Mouse (Mus musculus) embryonic facial prominence, embryonic 15.5 days (tissue): Measurements from ENCODE around the gene Atxn7l3b. TPM values are rescaled to one million over a fixed set of nuclear protein-coding genes. Genes with fewer than 3 reads are reported as not detected.

Experiments used
- ATAC-seq: fragments of 200-750 bp; cut with Nextera tagmentation; 2 replicates; pipeline ENCODE4 v1.8.0; 2017; ENCODE audit warnings: low read depth, moderate TSS enrichment; ENCODE audit not compliant: insufficient number of reproducible peaks, low FRiP score, low TSS enrichment
- H3K27ac ChIP-seq: fragments of 300-500 bp; sonication (generic); replicated peaks from 2 replicates; pipeline ENCODE4 v1.5.1; 2015; ENCODE audit warnings: mild to moderate bottlenecking, inconsistent platforms
- H3K27me3 ChIP-seq: fragments of 300-500 bp; sonication (generic); 2 replicates; pipeline ENCODE4 v1.6.1; 2015; ENCODE audit warnings: inconsistent platforms
- H3K36me3 ChIP-seq: fragments of 300-500 bp; sonication (generic); 2 replicates; pipeline ENCODE4 v1.6.1; 2015; ENCODE audit warnings: mild to moderate bottlenecking, inconsistent platforms
- H3K4me1 ChIP-seq: fragments of 300-500 bp; sonication (generic); 2 replicates; pipeline ENCODE4 v1.6.1; 2015; ENCODE audit warnings: inconsistent platforms
- H3K4me2 ChIP-seq: fragments of 300-500 bp; sonication (generic); replicated peaks from 2 replicates; pipeline ENCODE4 v1.6.1; 2015; ENCODE audit warnings: mild to moderate bottlenecking, inconsistent platforms
- H3K4me3 ChIP-seq: fragments of 300-500 bp; sonication (generic); replicated peaks from 2 replicates; pipeline ENCODE4 v1.5.1; 2015; ENCODE audit warnings: mild to moderate bottlenecking, inconsistent platforms
- H3K9ac ChIP-seq: fragments of 300-500 bp; sonication (generic); 2 replicates; pipeline ENCODE4 v1.6.1; 2015; ENCODE audit warnings: inconsistent platforms
- H3K9me3 ChIP-seq: fragments of 300-500 bp; sonication (generic); replicated peaks from 2 replicates; pipeline ENCODE4 v1.6.1; 2016; ENCODE audit warnings: inconsistent platforms
- WGBS: fragments of 180-500 bp; shearing (Covaris S2); methylation state at CpG from one replicate; pipeline ENCODE4 v1.1.7; 2015; 5-methylcytosine and 5-hydroxymethylcytosine counted together
- polyA plus RNA-seq: library from polyadenylated mRNA; unstranded; fragments of >200 nt; fragmentation: Nextera tagmentation; extraction: Ambion mirVana; gene quantifications from 2 replicates; pipeline ENCODE4 v1.2.1, GENCODE M21; 2015

Gene Atxn7l3b
- polyA plus RNA-seq, 1 experiment from 2014 or later = 221 TPM

DNA sequence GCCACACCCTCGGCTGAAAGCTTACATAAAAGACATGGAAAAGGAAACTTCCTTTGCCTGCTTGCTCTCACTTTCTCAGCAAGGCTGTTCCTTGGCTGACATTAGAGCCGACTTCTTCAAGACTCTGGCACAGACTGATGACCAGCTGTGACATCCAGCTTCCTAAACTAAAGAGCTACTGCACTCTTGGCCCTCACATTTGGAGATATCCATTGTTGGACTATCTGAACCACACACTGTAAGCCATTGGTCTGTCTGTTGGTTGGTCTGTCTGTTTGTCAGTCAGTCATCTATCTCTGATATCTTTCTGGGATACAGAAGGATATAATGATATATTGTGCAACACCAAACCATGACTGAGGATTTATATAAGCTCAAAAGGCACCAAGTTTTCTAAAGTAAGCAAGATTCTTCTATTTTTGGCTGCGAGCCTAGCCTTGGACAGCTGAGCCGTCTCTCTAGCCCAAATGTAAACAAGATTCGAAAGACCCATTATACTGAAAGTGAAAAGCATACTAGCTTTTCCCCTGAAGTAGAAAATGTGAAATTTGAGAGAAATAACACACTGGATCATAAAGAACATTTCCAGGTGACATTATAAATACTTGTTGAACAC, 12.1 kb downstream of the Atxn7l3b start:
- no peak for ATAC-seq
- Histone ChIP-seq H3K36me3 (no peaks in the 10 kb centered on the region), H3K4me3 (no peak overlapping the region), H3K27me3 (no peaks in the 10 kb centered on the region), H3K27ac (no peak overlapping the region), H3K4me2 (no peak overlapping the region), H3K9me3 (no peaks in the 10 kb centered on the region), H3K9ac (no peak overlapping the region), H3K4me1 (no peaks in the 10 kb centered on the region)
- WGBS = 61% methylated on average over 5 of the region's 5 CpGs

DNA sequence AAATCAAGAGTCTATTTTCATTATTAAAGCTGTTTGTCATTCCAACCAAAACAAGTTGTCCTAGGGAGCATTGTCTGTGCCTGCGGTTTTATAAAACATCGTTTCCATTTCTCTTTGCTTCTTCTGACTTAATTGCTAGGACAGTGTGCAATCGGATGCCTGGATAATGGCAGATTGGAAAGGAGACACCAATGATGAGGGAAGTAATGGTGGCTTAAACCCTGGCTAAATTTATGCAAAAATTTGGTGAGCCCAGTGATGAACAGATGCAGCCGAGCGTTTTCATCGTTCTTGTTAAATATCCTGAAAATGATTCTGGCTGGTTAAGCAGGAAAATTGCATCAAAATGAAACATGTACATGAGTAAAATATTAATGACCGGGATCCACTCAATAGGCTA, 28.6 kb downstream of the Atxn7l3b start:
- Histone ChIP-seq H3K9me3 (no peaks in the 10 kb centered on the region), H3K36me3 (no peaks in the 10 kb centered on the region), H3K4me2 (no peak overlapping the region), H3K27me3 (no peaks in the 10 kb centered on the region), H3K9ac (no peak overlapping the region), H3K4me3 (no peak overlapping the region), H3K4me1 (no peaks in the 10 kb centered on the region), H3K27ac (no peak overlapping the region)
- no peak for ATAC-seq
- WGBS = 67% methylated on average over 7 of the region's 7 CpGs

GRCm38 (mm10) chr10:112899796-112900195, 29.0 kb downstream of the Atxn7l3b start:
- H3K4me3 ChIP-seq = no peak overlapping the region
- no peak overlapping the region for H3K27ac ChIP-seq
- H3K36me3 ChIP-seq = no peaks in the 10 kb centered on the region
- no peaks in the 10 kb centered on the region for H3K4me1 ChIP-seq
- H3K9ac ChIP-seq = no peak overlapping the region
- H3K27me3 ChIP-seq = no peaks in the 10 kb centered on the region
- ATAC-seq = no peak
- no peak overlapping the region for H3K4me2 ChIP-seq
- H3K9me3 ChIP-seq = no peaks in the 10 kb centered on the region
- WGBS = 50% methylated on average over 3 of the region's 3 CpGs

GRCm38 (mm10) chr10:112896636-112897035, 32.2 kb downstream of the Atxn7l3b start:
- no peak overlapping the region for H3K9ac ChIP-seq
- H3K36me3 ChIP-seq = no peaks in the 10 kb centered on the region
- no peaks in the 10 kb centered on the region for H3K9me3 ChIP-seq
- H3K27me3 ChIP-seq = no peaks in the 10 kb centered on the region
- H3K4me1 ChIP-seq = no peaks in the 10 kb centered on the region
- no peak overlapping the region for H3K4me3 ChIP-seq
- no peak overlapping the region for H3K4me2 ChIP-seq
- ATAC-seq = no peak
- WGBS = 9% methylated on average over 4 of the region's 4 CpGs
- H3K27ac ChIP-seq = no peak overlapping the region

- Histone ChIP-seq H3K9me3 (no peaks in the 10 kb centered on the region), H3K9ac (no peak overlapping the region), H3K4me2 (no peak overlapping the region), H3K4me3 (no peak overlapping the region), H3K4me1 (no peaks in the 10 kb centered on the region), H3K27me3 (no peaks in the 10 kb centered on the region), H3K36me3 (no peaks in the 10 kb centered on the region), H3K27ac (no peak overlapping the region)
- 86% methylated on average over 10 of the region's 10 CpGs for WGBS
- ATAC-seq = no peak
Observed at GRCm38 (mm10) chr10:112893622-112894252, 35.1 kb downstream of the Atxn7l3b start.

DNA sequence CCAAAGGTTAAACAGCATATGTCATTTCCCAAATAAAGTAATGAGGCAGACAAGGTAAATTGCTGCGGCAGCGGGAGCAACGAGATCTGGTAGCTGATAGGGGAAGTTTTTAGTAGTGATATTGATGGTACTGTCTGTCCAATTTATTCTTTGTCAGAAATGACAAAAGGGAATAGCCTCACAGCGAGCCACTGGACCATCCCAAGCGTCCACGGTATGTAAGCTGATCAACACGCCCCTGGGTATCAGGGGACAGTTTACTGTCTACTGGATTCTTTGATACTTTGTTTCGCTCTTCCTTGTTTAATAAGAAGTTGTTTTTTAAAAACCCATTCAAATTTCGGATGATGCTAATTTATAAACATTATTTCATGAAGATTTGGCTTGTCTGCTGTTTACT, 44.7 kb downstream of the Atxn7l3b start:
- H3K4me3 ChIP-seq = no peak overlapping the region
- no peaks in the 10 kb centered on the region for H3K9me3 ChIP-seq
- H3K36me3 ChIP-seq = no peaks in the 10 kb centered on the region
- no peaks in the 10 kb centered on the region for H3K27me3 ChIP-seq
- no peak for ATAC-seq
- H3K4me2 ChIP-seq = no peak overlapping the region
- peaks cover 4% of the 10 kb centered on the region; the same call in 1 of the 2 replicates for H3K4me1 ChIP-seq
- H3K9ac ChIP-seq = no peak overlapping the region
- 56% methylated on average over 9 of the region's 9 CpGs for WGBS
- H3K27ac ChIP-seq = no peak overlapping the region

- Histone ChIP-seq H3K9me3 (no peaks in the 10 kb centered on the region), H3K36me3 (no peaks in the 10 kb centered on the region), H3K4me3 (no peak overlapping the region), H3K4me2 (no peak overlapping the region), H3K27me3 (no peaks in the 10 kb centered on the region), H3K27ac (no peak overlapping the region), H3K4me1 (peaks cover 4% of the 10 kb centered on the region; the same call in 1 of the 2 replicates), H3K9ac (no peak overlapping the region)
- ATAC-seq = no peak
- 30% methylated on average over 3 of the region's 3 CpGs for WGBS
Observed at GRCm38 (mm10) chr10:112883688-112884004, 45.2 kb downstream of the Atxn7l3b start.

- H3K36me3 ChIP-seq = no peaks in the 10 kb centered on the region
- no peaks in the 10 kb centered on the region for H3K9me3 ChIP-seq
- no peak; the same call in 1 of the 2 replicates for ATAC-seq
- H3K4me3 ChIP-seq = no peak overlapping the region
- no peaks in the 10 kb centered on the region for H3K27me3 ChIP-seq
- WGBS = 20% methylated on average over 6 of the region's 6 CpGs
- peaks cover 4% of the 10 kb centered on the region; the same call in 1 of the 2 replicates for H3K4me1 ChIP-seq
- no peak overlapping the region for H3K9ac ChIP-seq
- no peak overlapping the region for H3K4me2 ChIP-seq
- no peak overlapping the region for H3K27ac ChIP-seq
Observed at GRCm38 (mm10) chr10:112882789-112883687, 45.8 kb downstream of the Atxn7l3b start.

GRCm38 (mm10) chr10:112882149-112882548, 46.7 kb downstream of the Atxn7l3b start:
- H3K4me3 ChIP-seq = no peak overlapping the region
- no peaks in the 10 kb centered on the region for H3K9me3 ChIP-seq
- H3K4me2 ChIP-seq = no peak overlapping the region
- WGBS = 89% methylated on average over 3 of the region's 3 CpGs
- no peak for ATAC-seq
- H3K27me3 ChIP-seq = no peaks in the 10 kb centered on the region
- peaks cover 4% of the 10 kb centered on the region; the same call in 1 of the 2 replicates for H3K4me1 ChIP-seq
- no peak overlapping the region for H3K9ac ChIP-seq
- no peak overlapping the region for H3K27ac ChIP-seq
- no peaks in the 10 kb centered on the region for H3K36me3 ChIP-seq

DNA sequence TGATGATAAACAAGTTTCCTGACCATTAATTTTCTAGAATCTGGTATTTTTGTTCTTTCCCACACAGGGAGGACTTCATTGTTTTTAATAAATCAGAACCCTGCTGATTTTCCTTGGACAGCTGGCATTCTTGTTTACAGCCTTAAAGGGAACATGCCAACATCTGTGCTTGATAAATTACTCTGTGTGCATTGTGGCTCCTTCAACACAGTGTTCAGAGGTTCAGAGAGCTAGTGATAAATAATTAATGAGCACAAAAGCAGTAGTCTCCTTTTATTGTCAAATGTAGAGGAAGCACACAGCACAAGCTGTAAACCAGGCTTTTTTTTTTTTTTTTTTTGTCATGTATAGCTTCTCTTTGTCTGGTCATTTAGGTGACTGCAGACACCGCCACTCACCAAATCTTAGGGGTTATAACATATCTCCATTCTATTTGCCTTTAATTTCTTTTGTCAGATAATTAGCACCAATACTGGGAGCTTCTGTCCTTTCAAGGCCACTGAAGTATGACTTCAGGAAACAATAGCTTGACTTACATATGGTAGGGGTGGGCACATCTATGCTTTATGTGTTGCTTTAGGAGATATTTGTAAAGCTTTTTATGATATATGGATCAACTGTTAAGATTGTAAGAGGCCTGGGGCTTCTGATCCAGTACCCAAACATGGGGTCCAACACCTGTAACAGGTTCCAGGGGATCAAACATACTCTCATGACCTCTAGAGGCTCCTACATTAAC, 52.0 kb downstream of the Atxn7l3b start:
- no peaks in the 10 kb centered on the region for H3K36me3 ChIP-seq
- H3K4me3 ChIP-seq = no peak overlapping the region
- no peak for ATAC-seq
- no peak overlapping the region for H3K9ac ChIP-seq
- no peak overlapping the region for H3K4me2 ChIP-seq
- no peaks in the 10 kb centered on the region for H3K9me3 ChIP-seq
- 76% methylated on average over 1 of the region's 1 CpGs for WGBS
- H3K27ac ChIP-seq = no peak overlapping the region
- H3K4me1 ChIP-seq = no peaks in the 10 kb centered on the region
- no peaks in the 10 kb centered on the region for H3K27me3 ChIP-seq
